Mouse (Mus musculus): ENCODE results near the gene Kazald1.

DNA sequence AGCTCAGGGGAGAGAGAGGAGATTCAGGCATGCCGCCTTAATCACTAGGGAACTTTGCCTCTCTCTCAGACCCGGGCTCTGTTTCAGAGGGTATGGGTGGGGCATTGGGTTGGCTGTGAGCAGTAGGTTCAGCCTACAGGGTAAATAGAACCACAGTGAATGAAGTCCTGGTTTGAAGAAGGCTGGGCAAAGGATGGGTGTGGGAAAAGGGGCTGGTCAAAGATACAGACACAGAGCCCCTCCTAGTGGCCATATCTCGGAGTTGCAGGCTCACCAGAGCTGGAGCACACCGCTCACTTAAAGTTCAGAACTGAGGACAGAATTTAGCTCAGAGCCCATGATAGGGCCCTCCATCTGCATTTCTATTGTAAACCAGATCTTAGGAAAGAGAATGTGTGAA is 43.3 kb upstream of the Kazald1 start:
- TF ChIP-seq CTCF (IDR thresholded peaks at IDR 0.05; ENCODE audit: control insufficient read depth, insufficient read depth, insufficient replicate concordance, low read depth, low read length) (peak; percentile 75; the same call in 1 of the 2 replicates), POLR2A (IDR thresholded peaks at IDR 0.05; ENCODE audit: control insufficient read depth, low read depth, low read length) (no peak)

All from testis, adult 2 months (tissue).